Mouse (Mus musculus) frontal cortex, postnatal 36 days (tissue): ENCODE data around the gene Lrrc1.
"Not testable (repeated sequence)": the region's sequence is repeated elsewhere in the genome, so short reads cannot be mapped to it uniquely, and the experiment has no call there.

Experiments used
- DNase-seq, 2 experiments: peaks; one replicate each; pipeline ENCODE4 v3.0.0; 2022; ENCODE audit warnings: low spot score in 2 of 2

Gene Lrrc1

DNA sequence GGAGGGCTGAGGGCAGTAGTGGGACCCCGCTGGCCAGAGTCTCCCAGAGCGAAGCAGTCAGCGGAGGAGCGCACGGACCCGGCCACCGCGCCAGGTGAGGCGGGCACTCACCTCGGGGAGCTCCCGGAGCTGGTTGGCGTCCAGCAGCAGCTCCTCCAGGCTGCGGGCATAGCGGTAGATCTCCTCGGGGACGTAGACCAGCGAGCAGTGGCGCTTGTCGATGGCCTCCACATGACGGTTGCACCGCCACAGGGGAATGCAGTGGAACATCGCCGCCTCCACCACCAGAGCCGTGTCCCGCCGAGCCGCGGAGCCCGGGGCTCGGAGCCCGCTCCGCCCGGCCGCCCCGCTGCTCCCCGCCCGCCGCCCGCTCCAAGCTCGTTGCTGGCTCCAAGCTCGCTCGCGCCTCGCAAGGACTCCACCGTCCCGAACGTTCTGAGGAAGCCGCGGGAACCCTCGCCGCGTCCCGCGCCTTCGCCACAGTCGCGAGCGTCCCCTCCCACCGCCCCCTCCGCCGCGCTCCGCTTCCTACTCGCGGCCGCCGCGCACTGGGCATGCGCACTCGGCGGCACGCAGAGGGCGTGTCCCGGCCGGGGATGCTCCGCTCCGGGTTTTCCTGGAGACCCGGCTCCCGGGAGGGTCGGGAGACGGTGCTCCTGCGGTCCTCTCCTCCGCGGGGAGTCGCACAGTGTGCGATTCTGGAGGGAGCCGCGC lies at the start of gene Lrrc1:
Lrrc1 (minus strand) TSS at position 517 of the 714 bp plus-strand sequence.
- DNase-seq, result peak; percentile 81

DNA sequence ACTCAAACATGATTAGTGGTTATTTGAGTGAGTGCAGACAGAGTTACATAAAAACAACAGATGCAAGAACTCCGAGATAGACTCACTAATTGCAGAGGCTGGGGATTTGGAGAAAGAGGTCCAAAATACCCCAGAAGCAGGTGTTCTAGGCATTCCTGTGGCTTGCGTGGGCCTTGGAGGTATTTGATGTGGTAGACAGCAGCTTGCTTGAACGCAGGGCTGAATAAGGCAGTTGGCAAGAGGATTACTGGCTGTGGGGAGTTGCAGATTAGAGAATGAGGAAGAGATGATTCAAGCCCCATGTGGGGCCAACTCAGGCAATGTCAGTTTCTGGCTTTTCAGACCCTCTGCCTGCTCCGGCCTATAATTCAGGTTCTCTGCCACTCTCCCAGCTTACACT lies 47.8 kb upstream of the Lrrc1 start:
- DNase-seq, result no peak

- DNase-seq, result no peak
Observed at GRCm38 (mm10) chr9:77589496-77589895, 44.8 kb upstream of the Lrrc1 start.

- DNase-seq, result no peak
Observed at GRCm38 (mm10) chr9:77587616-77588015, 42.9 kb upstream of the Lrrc1 start.

DNA sequence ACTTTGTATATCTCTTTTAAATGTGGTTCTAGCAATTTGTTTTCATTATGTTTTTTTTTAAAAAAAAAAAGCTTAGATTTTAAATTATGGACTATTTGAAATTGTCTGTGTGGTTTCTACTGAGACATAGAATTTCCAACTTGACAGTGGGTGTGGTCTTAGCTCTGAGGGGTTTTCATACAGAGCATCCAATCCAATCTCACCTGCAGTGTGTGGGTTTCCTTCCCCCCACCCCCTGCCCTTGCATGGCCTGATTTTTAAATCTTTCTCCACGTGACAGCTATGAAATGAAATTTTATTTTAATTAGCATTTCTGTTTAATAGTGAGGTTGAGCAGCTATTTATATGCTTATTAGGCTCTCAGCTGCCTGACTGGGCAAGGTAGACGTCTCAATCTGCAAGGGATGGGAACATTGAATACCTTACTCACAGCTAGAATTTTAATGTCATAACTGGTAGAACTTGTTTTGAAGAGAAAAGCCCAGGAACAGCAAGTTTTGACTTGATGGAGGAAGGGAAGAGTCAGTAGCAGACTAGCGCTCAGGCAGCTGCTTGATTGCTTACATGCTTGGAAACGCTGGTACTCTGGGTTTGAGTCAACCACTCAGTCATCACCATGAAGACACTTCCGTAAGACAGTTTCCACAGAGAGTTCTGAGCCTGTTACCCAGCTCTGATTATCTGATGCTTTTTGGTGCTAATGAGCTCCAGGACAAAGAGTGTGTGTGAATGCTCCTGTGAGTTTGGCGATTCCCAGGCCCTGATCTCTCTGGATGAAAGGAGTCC lies 42.3 kb upstream of the Lrrc1 start:
- no peak for DNase-seq

DNA sequence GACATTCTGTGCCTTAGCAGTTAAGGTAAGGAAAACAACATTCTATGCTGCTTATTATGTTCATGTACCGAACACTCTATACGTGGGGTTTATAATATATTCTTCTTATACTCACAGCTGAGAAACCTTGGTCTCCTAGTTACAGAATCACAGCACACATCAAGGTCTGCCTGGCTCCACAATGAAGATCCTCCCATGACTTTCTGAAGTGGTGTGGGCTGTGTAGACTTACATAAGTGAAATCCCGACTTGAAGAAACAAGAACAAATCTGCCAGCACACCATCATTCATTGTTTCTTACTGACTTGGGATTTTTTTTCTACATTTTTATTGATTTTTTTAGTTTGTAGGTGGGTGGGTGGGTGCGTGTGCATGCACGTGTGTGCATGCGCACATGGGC lies 40.1 kb upstream of the Lrrc1 start:
- no peak for DNase-seq

DNA sequence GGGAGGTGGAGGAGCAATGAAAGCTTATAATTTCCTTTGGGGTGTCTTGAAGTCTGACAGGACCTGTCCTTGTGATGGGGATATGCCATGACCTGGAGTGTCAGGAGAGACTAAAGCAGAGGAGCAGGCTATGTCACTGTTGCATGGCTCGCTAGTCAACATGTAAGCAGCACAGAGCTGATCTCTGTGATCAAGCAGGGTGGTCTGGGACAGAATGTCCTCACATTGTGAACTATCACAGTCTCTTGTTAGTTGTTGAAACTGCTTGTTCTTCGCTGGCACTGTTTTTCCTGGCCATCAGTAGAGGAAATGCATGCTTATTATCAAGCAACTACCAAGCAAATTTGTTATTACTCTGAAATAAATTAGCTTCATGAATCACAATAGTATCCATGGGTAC lies 38.6 kb upstream of the Lrrc1 start:
- no peak for DNase-seq

DNA sequence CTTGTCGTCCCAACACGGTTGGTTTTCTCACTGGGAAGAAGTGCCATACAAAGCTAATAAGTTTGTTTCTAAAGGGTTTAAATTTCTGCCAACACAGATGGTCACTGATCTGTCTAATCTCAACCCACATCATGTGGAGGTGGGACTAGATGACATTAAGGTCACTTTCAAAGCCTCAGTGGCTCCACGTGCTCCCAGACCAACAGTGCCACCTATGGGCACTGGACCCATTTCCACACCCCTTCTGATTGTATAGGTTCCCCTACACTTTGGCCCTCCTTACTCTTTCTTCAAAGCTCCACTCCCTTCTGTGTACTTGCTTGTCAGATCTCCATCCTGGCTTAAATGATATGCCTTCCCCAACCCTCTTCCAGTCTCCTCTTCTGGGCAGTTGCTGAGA lies 35.2 kb upstream of the Lrrc1 start:
- DNase-seq, result no peak

DNA sequence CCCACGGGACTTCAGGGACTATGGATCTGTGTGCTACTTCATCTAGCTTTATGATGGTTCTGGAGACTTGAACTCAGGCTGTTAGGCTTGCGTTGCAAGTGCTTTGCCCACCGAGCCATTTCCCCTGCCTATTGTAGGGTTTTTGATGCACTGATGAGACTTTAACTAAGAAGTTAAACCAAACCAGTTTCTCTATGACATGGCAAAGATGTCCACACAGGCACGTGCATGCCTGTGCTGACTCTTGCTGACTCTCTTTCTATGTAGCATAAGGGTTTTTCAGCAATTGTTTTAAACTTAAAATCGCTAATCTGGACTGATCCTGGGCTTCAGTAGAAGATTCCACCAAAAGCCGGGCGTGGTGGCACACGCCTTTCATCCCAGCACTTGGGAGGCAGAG lies 33.3 kb upstream of the Lrrc1 start:
- DNase-seq, result no peak

DNA sequence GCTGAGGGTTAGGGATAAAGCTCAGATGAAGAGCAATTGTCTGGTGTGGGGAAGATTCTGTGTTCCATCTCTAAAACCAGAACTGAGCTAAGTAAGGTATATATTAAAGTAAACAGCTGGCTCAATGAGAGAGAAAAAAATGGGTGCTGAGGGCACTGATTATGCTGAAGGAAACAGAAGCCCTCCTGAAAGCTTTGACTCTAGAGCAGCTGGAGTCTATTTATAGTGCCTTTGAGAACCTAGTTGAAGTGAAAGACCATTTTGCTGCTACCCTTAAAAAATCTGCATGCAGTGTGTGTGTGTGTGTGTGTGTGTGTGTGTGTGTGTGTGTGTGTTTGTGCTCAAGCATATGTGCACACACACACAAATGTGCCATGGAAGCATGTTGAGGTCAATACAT lies 32.7 kb upstream of the Lrrc1 start:
- DNase-seq, result no peak

- DNase-seq, result no peak
Observed at GRCm38 (mm10) chr9:77576320-77576719, 31.6 kb upstream of the Lrrc1 start.

DNA sequence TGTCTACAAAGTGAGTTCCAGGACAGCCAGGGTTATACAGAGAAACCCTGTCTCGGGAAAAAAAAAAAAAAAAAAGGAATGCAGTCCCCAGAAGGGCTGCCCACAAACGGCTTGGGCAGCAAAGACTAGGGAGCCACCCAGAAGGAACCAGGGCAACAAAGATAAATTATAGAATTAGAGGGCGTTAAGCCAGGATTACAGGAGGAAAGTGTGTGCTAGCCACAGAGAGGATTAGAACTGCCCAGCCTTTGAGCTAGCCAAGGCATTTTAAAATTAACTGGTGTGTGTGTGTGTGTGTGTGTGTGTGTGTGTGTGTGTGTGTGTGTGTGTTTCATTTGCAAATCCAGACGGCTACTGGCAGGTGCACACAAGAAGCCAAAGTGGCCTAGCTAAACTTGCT lies 30.3 kb upstream of the Lrrc1 start:
- DNase-seq, result not testable (repeated sequence)

DNA sequence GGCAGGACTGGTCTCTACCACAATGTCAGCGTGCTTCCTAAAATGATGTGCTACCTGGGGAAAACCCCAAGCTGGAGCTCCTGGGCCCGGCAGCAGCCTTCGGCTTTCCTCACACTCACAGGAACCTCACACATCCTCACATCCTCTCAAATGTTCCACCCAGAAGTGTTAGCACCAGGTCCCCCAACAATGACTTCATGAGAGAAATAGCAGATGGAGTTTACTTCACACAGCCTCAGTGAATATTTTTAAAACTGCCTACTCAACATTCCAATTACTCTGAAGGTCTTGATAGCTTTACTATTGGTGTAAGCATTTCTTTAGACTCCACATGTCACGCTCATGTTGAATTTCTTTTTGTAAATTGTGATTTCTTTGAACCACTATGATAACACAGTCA lies 27.2 kb upstream of the Lrrc1 start:
- no peak for DNase-seq

DNA sequence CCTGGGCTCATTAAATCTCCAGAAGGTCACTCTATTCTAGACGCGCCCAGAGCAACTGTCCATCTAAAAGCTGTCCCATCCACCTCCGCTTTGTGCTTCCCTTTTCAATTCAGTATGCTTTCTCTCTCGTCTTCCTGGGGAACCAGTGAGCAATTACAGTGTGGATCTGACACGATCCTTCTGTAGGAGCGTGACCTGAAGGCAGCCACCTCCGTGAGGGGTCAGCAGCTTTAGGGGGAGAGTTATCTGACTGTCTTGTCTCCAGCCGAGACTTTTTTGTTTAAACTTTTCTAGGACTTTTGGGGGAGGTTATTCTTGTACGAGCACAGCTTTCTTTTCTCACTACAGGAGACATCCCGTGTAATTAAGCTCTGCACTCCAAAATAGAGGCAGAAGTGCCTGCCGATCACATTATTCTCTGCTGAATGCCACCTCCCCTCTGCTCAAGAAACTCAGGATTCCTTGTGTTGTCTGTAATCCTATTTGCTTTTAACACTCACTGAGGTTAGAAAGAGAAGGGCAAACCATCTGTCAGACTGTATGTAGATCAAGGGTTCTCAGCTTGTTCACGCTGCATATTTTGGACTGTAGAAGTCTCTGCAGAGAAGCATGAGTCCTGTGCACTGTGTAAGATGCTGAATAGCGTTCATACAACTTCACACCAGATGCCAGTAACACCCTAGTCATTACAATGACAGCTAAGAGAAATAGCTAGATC lies 24.3 kb upstream of the Lrrc1 start:
- DNase-seq, result no peak

GRCm38 (mm10) chr9:77561827-77562226 lies 17.2 kb upstream of the Lrrc1 start:
- no peak for DNase-seq

DNA sequence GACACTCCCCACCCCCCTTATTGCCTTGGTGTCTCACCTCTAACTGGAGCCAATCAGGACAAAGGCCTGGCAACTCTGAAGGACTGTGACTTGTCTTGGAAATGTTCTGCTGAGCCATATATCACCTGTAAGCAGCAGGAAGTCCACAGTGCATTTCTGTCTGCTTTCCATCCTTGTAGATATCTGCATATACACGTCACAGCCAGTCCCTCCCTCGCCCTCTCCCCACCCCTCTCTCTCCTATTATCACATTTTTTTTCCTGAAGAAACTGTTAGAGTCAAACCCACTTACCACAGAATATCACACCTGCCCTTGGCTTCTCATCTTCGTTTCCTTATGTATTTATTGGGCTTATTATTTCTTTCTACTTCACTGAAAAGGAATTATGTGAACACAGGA lies 13.3 kb upstream of the Lrrc1 start:
- no peak for DNase-seq

DNA sequence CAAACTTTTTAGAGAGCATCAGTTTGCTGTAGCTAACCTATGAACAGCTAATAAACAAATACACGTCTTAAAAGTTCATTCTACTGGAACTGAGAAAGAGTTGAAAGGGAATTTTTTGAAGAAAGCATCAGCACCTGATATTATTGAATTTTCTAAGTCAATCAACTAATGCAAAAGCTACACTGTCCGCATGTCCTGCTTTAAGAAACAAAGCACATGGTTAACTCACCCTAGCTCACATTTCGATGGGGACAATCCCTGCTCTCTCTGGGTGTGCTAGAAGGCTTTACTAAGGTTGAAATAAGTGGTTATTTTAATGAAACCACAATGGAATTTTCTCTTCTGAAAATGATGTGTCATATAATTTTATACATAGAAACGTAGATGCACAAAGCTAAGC lies 12.5 kb upstream of the Lrrc1 start:
- DNase-seq, result no peak

DNA sequence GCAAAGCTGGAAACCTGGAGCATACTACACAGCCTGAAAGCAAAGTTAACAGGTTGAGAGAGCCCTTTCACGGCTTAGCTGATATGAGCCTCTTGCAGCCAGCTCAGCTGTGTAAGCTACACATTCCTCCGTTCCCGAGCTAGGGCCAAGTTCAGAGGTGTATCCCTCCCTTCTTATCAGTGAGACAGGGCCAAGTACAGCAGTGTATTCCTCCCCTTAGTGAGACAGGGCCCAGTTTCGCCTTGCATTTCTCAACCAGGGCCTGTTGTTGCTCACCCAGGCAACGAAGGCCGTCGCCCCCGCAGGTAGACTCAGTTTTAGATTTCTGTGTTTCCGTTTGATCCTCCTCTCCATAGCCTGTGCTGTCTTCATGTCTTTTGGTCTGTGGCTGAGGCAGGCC lies 11.8 kb upstream of the Lrrc1 start:
- no peak for DNase-seq

- DNase-seq, result no peak
Observed at GRCm38 (mm10) chr9:77553465-77553864, 8.8 kb upstream of the Lrrc1 start.

- no peak for DNase-seq
Observed at GRCm38 (mm10) chr9:77551036-77551512, 6.4 kb upstream of the Lrrc1 start.

GRCm38 (mm10) chr9:77546010-77546409 lies 1.3 kb upstream of the Lrrc1 start:
- no peak for DNase-seq

- no peak for DNase-seq
Observed at GRCm38 (mm10) chr9:77545068-77545421, 375 bp upstream of the Lrrc1 start.
